Mouse (Mus musculus) intestine, postnatal 0 days (tissue): Measurements from ENCODE around the gene Cstad. TPM values are rescaled to one million over a fixed set of nuclear protein-coding genes. Genes with fewer than 3 reads are reported as not detected.

ENCODE experiments used
- ATAC-seq: fragments of 200-750 bp; cut with Nextera tagmentation; 2 replicates; pipeline ENCODE4 v1.8.0; 2017; ENCODE audit warnings: mild to moderate bottlenecking, moderate TSS enrichment, moderate library complexity
- H3K27ac ChIP-seq: fragments of 300-500 bp; sonication (generic); 2 replicates; pipeline ENCODE4 v1.5.1; 2014; ENCODE audit warnings: mild to moderate bottlenecking, low read depth, low read length, moderate library complexity
- H3K27me3 ChIP-seq: fragments of 300-500 bp; sonication (generic); replicated peaks from 2 replicates; pipeline ENCODE4 v1.6.1; 2014; ENCODE audit warnings: low read length, mixed read lengths; ENCODE audit not compliant: control insufficient read depth, insufficient read depth
- H3K36me3 ChIP-seq: fragments of 300-500 bp; sonication (generic); 2 replicates; pipeline ENCODE4 v1.6.1; 2014; ENCODE audit warnings: mild to moderate bottlenecking, moderate library complexity; ENCODE audit not compliant: control insufficient read depth, insufficient read depth
- H3K4me1 ChIP-seq: fragments of 300-500 bp; sonication (generic); replicated peaks from 2 replicates; pipeline ENCODE4 v1.6.1; 2014; ENCODE audit warnings: antibody characterized with exemption, low read length, mixed read lengths; ENCODE audit not compliant: control insufficient read depth, insufficient read depth
- H3K4me2 ChIP-seq: fragments of 300-500 bp; sonication (generic); replicated peaks from 2 replicates; pipeline ENCODE4 v1.6.1; 2014; ENCODE audit warnings: low read depth, mild to moderate bottlenecking, moderate library complexity
- H3K4me3 ChIP-seq: fragments of 300-500 bp; sonication (generic); 2 replicates; pipeline ENCODE4 v1.5.1; 2014; ENCODE audit warnings: low read depth, low read length
- H3K9ac ChIP-seq: fragments of 300-500 bp; sonication (generic); 2 replicates; pipeline ENCODE4 v1.6.1; 2014; ENCODE audit warnings: mild to moderate bottlenecking, low read depth, low read length
- H3K9me3 ChIP-seq: fragments of 300-500 bp; sonication (generic); 2 replicates; pipeline ENCODE4 v1.6.1; 2016; ENCODE audit warnings: mixed run types; ENCODE audit not compliant: control insufficient read depth
- CTCF ChIP-seq: sonication (generic); IDR thresholded peaks from 2 replicates; pipeline ENCODE4 v1.5.1; 2016; ENCODE audit warnings: low read depth, mild to moderate bottlenecking, control low read depth, antibody characterized with exemption, moderate library complexity
- WGBS: fragments of 180-500 bp; shearing (Covaris S2); extraction: QIAGEN DNeasy Blood & Tissue Kit; methylation state at CpG from one replicate; pipeline ENCODE4 v1.1.7; 2014; 5-methylcytosine and 5-hydroxymethylcytosine counted together
- polyA plus RNA-seq: library from polyadenylated mRNA; unstranded; fragments of >200 nt; fragmentation: Nextera tagmentation; extraction: Ambion mirVana; gene quantifications from 2 replicates; pipeline ENCODE4 v1.2.1, GENCODE M21; 2015

The Cstad gene
- polyA plus RNA-seq, 1 experiment from 2014 or later, result 0.53 TPM

DNA sequence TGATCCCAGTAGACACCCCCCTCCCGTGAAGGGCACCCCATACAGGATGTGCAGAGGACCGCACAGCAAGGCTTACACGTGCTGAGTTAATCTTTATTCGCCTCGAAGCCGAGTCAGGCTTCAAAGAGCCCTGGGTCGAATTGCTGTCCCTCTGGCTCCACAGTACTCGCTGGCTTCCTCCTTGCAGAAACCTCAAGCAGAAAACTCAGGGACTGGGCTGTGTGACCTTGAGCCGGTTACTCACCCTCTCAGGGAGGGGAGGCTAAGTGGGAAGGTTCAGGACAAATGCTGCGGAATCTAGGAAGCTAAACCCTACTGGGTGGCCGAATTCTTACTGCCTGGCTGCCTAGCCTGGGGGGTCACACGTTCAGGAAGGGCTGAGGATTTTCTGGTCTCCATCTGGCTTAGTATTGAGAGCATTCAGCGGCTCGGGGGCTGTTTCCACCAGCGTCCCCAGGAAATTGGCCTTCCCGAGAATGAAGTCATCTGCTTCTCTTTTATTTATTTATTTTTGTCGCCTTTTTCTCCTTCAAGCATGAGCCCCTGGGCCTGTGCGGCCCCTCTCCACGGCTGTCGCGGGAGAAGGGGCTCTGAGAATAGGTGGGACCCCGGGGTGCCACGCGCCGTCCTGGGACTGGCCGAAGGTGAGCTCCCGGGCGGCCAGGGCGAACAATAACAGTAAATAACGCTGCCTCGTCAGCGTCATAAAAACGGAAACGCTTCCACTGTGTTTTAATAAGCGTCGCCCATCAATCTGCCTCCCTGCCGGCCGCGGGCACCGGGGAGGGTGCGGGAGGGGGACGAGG lies 63.0 kb downstream of the Cstad start:
- H3K9ac ChIP-seq, result peak overlapping the region; percentile 35
- H3K27me3 ChIP-seq, result no peaks in the 10 kb centered on the region
- H3K4me1 ChIP-seq, result peaks cover 6% of the 10 kb centered on the region; the same call in 1 of the 2 replicates
- H3K4me2 ChIP-seq, result peak overlapping the region; percentile 88
- peak; percentile 48 for ATAC-seq
- H3K9me3 ChIP-seq, result no peaks in the 10 kb centered on the region
- H3K4me3 ChIP-seq, result peak overlapping the region; percentile 43
- no peak for TF ChIP-seq CTCF
- 2% methylated on average over 42 of the region's 42 CpGs for WGBS
- H3K36me3 ChIP-seq, result no peaks in the 10 kb centered on the region
- H3K27ac ChIP-seq, result peak overlapping the region; percentile 96

DNA sequence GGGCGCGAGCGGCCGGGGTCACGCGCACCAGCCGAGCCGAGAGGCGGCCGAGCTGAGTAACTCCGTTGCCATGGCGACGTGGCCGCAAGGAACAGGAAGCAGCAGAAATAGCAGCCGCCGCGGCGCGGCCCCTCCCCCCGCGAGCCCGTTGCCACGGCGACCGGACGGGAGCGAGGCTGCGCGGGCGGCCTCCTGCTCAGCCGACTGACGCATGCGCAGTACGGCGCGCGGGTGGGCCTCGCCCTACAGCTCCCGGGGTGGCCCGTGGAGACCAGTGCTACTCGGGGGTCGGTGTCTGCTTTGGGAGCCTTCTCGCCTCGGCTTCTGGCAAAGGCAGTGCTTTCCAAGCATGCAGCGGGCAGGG lies 63.6 kb downstream of the Cstad start:
- WGBS, result 1% methylated on average over 45 of the region's 45 CpGs
- peaks cover 6% of the 10 kb centered on the region; the same call in 1 of the 2 replicates for H3K4me1 ChIP-seq
- TF ChIP-seq CTCF, result no peak
- H3K9ac ChIP-seq, result peak overlapping the region; percentile 35
- H3K4me3 ChIP-seq, result peak overlapping the region; percentile 43
- H3K27me3 ChIP-seq, result no peaks in the 10 kb centered on the region
- peak overlapping the region; percentile 88 for H3K4me2 ChIP-seq
- H3K36me3 ChIP-seq, result no peaks in the 10 kb centered on the region
- peak overlapping the region; percentile 96 for H3K27ac ChIP-seq
- peak; percentile 85 for ATAC-seq
- H3K9me3 ChIP-seq, result no peaks in the 10 kb centered on the region

Other genes with a start within 250 kb of the Cstad start
- gene Sh3glb2, start 235.7 kb upstream of the Cstad start, polyA plus RNA-seq, result 38.1 TPM in 2 replicates
- 12.6 TPM in 2 replicates for gene Miga2, start 230.8 kb upstream of the Cstad start, polyA plus RNA-seq
- 39.5 and 41.5 TPM in 2 replicates for gene Dolpp1, start 202.8 kb upstream of the Cstad start, polyA plus RNA-seq
- 46.1 and 46.4 TPM in 2 replicates for gene Crat, start 179.2 kb upstream of the Cstad start, polyA plus RNA-seq
- 70.9 and 71.4 TPM in 2 replicates for gene Ptpa, start 179.0 kb upstream of the Cstad start, polyA plus RNA-seq
- 1.6 and 2.2 TPM in 2 replicates for gene Ier5l, start 120.8 kb upstream of the Cstad start, polyA plus RNA-seq
- 0.58 and 0.60 TPM in 2 replicates for gene 1700001O22Rik, start 208.6 kb downstream of the Cstad start, polyA plus RNA-seq
- 45.3 and 50.5 TPM in 2 replicates for gene Ntmt1, start 212.8 kb downstream of the Cstad start, polyA plus RNA-seq
- 12.9 and 13.0 TPM in 2 replicates for gene Asb6, start 235.3 kb downstream of the Cstad start, polyA plus RNA-seq
- gene Prrx2, start 239.9 kb downstream of the Cstad start, polyA plus RNA-seq, result 0.64 and 0.74 TPM in 2 replicates